Mouse (Mus musculus) limb, embryonic 14.5 days (tissue): ENCODE results near the gene Osbpl8. TPM values are rescaled to one million over a fixed set of nuclear protein-coding genes. Genes with fewer than 3 reads are reported as not detected.

Source experiments
- ATAC-seq: fragments of 200-750 bp; cut with Nextera tagmentation; 2 replicates; pipeline ENCODE4 v1.8.0; 2017; ENCODE audit warnings: low read depth, moderate number of reproducible peaks, moderate TSS enrichment; ENCODE audit not compliant: low FRiP score
- DNase-seq: peaks from one replicate; pipeline ENCODE4 v3.0.0-alpha.2; 2015; ENCODE audit warnings: low spot score
- H3K27ac ChIP-seq: fragments of 300-500 bp; sonication (generic); replicated peaks from 2 replicates; pipeline ENCODE4 v1.5.1; 2014; ENCODE audit warnings: low read depth, mild to moderate bottlenecking, low read length, moderate library complexity, mixed read lengths
- H3K27me3 ChIP-seq: fragments of 300-500 bp; sonication (generic); 2 replicates; pipeline ENCODE4 v1.6.1; 2014; ENCODE audit warnings: low read length, mixed read lengths; ENCODE audit not compliant: control insufficient read depth, insufficient read depth
- H3K36me3 ChIP-seq: fragments of 300-500 bp; sonication (generic); 2 replicates; pipeline ENCODE4 v1.6.1; 2014; ENCODE audit warnings: mild to moderate bottlenecking, low read length, moderate library complexity, mixed read lengths; ENCODE audit not compliant: control insufficient read depth, insufficient read depth
- H3K4me1 ChIP-seq: fragments of 300-500 bp; sonication (generic); 2 replicates; pipeline ENCODE4 v1.6.1; 2014; ENCODE audit warnings: antibody characterized with exemption, low read length, mixed read lengths; ENCODE audit not compliant: control insufficient read depth, insufficient read depth
- H3K4me2 ChIP-seq: fragments of 300-500 bp; sonication (generic); replicated peaks from 2 replicates; pipeline ENCODE4 v1.6.1; 2014; ENCODE audit warnings: low read depth, mild to moderate bottlenecking, low read length, moderate library complexity; ENCODE audit not compliant: severe bottlenecking
- H3K4me3 ChIP-seq: fragments of 300-500 bp; sonication (generic); replicated peaks from 2 replicates; pipeline ENCODE4 v1.5.1; 2014; ENCODE audit warnings: low read length
- H3K9ac ChIP-seq: fragments of 300-500 bp; sonication (generic); 2 replicates; pipeline ENCODE4 v1.6.1; 2014; ENCODE audit warnings: mild to moderate bottlenecking, low read depth, low read length, moderate library complexity; ENCODE audit not compliant: severe bottlenecking
- H3K9me3 ChIP-seq: fragments of 300-500 bp; sonication (generic); 2 replicates; pipeline ENCODE4 v1.6.1; 2016; ENCODE audit warnings: low read length; ENCODE audit not compliant: control insufficient read depth
- POLR2A ChIP-seq: fragments of 200-500 bp; IDR thresholded peaks from 2 replicates; pipeline ENCODE4 v1.8.0; 2012; ENCODE audit warnings: inconsistent platforms, mild to moderate bottlenecking, moderate library complexity, borderline replicate concordance; ENCODE audit not compliant: insufficient read depth, insufficient read length; ENCODE audit errors: extremely low read depth
- WGBS: fragments of 180-500 bp; shearing (Covaris S2); extraction: QIAGEN DNeasy Blood & Tissue Kit; methylation state at CpG from one replicate; pipeline ENCODE4 v1.1.7; 2014; 5-methylcytosine and 5-hydroxymethylcytosine counted together
- polyA plus RNA-seq, 2 experiments: library from polyadenylated mRNA; depleted of rRNA in 1 of 2; stranded (reverse) in 1 of 2; unstranded in 1 of 2; fragments of >200 nt; fragmentation: Nextera tagmentation in 1 of 2; extraction: Ambion mirVana in 1 of 2; gene quantifications; 2 replicates each; pipeline versions ENCODE4 v1.2.1 to v1.2.3; 2012 to 2014

Gene Osbpl8
- polyA plus RNA-seq, 2 experiments, result 9.0 to 10.4 TPM

DNA sequence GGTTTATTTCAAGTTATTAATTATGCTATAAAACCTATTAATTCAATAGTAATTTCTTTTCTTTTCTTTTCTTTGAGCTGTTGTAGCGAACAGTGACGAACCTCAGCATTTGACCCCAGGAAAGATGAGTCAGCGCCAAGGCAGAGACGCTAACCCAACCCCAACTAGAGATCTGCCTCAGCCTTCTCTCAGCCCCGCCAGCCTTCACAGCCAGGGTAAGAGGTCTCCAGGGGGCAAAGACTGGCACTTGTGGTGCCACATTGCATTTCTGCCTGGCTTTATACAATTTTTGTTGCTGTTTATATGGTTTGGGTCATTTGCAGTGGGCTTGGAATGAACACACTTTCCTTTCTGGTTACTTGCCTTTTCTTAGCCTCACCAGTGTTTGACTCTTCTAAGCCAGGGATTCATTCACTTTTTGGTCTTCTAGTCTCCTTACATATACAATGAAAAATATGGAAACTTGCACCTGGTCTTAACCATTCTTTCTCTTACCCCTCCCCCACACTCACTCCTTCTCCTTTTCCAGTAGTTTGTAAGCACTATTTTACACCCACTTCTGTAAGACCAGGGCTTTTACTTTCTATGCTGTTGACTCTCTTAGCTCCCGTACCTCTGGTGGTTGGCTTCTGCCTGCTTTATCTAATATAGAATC is 69.1 kb downstream of the Osbpl8 start:
- Histone ChIP-seq H3K27ac (no peak overlapping the region), H3K4me1 (peaks cover 10% of the 10 kb centered on the region), H3K27me3 (no peaks in the 10 kb centered on the region), H3K4me2 (no peak overlapping the region), H3K4me3 (no peak overlapping the region), H3K36me3 (peaks cover 4% of the 10 kb centered on the region; the same call in 1 of the 2 replicates), H3K9ac (no peak overlapping the region), H3K9me3 (no peaks in the 10 kb centered on the region)
- 72% methylated on average over 6 of the region's 6 CpGs for WGBS
- no peak for TF ChIP-seq POLR2A
- DNase-seq (no peak), ATAC-seq (no peak)

DNA sequence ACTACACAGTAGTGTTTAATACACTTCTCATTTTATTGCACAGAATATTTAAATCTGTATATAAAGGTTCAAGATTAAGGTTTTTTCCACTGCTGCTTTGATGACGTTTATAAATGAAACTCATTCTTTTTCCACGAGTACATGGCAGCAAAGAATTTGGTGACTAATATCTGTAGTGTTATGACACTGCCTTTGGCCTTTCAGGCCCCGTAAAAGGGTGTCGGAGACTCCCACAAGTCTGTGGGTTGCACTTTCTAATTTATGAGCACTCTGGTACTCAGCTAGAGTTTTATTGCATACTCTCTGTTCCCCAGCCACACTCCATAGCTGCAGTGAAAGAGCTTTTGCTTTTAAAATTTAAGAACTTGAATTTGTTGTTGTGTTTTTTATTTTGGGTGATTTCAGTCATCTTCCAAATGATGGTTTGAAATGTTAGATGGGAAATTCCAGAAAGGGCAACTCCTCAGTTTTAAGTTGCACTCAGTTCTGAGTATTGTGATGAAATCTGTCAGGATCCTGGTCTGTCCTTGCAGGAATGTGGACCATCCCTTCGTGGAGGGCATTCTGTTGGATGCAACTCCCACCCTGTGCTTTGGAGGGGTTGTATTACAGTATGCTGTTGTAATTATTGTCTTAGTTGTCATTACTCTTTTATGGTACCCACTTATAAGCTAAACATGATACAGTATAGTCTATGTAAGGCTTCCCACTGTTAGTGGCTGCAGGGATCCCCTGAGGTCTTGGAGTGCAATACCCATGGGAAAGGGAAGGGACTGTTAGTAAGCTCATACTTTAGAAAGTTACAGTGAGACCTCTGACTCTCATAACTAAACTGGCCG is 70.1 kb downstream of the Osbpl8 start:
- ATAC-seq (no peak), DNase-seq (no peak)
- H3K9ac ChIP-seq, result no peak overlapping the region
- no peak for TF ChIP-seq POLR2A
- WGBS, result 20% methylated on average over 6 of the region's 6 CpGs
- no peak overlapping the region for H3K27ac ChIP-seq
- H3K9me3 ChIP-seq, result no peaks in the 10 kb centered on the region
- H3K27me3 ChIP-seq, result no peaks in the 10 kb centered on the region
- H3K4me2 ChIP-seq, result no peak overlapping the region
- no peak overlapping the region for H3K4me3 ChIP-seq
- peaks cover 4% of the 10 kb centered on the region; the same call in 1 of the 2 replicates for H3K36me3 ChIP-seq
- peaks cover 10% of the 10 kb centered on the region for H3K4me1 ChIP-seq

DNA sequence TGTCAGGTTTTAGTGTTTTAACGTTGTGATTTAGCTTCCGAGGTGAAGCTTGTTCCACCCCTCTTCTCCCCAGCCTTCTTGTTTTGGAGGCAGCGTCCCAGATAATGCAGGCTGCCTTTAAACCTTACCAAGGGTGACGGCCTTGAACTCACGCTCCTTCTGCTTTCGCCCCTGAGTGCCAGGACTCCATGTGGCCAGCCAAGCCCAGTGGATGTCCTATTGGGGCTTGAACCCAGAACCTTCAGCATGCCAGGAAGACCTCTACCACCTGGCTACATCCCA is 70.7 kb downstream of the Osbpl8 start:
- WGBS, result 63% methylated on average over 6 of the region's 6 CpGs

GRCm38 (mm10) chr10:111237434-111237833 is 72.9 kb downstream of the Osbpl8 start:
- H3K27me3 ChIP-seq, result no peaks in the 10 kb centered on the region
- H3K4me1 ChIP-seq, result peaks cover 10% of the 10 kb centered on the region
- no peak overlapping the region for H3K9ac ChIP-seq
- DNase-seq (no peak), ATAC-seq (no peak)
- peaks cover 4% of the 10 kb centered on the region; the same call in 1 of the 2 replicates for H3K36me3 ChIP-seq
- no peaks in the 10 kb centered on the region for H3K9me3 ChIP-seq
- H3K27ac ChIP-seq, result no peak overlapping the region
- TF ChIP-seq POLR2A, result no peak
- 67% methylated on average over 5 of the region's 5 CpGs for WGBS
- no peak overlapping the region for H3K4me2 ChIP-seq
- no peak overlapping the region for H3K4me3 ChIP-seq

More for the DNA sequence above, 70.7 kb downstream of the Osbpl8 start:
- DNase-seq, result no peak
- Histone ChIP-seq H3K4me3 (no peak overlapping the region), H3K9ac (no peak overlapping the region), H3K4me1 (peaks cover 10% of the 10 kb centered on the region), H3K27me3 (no peaks in the 10 kb centered on the region), H3K27ac (no peak overlapping the region), H3K9me3 (no peaks in the 10 kb centered on the region), H3K4me2 (no peak overlapping the region), H3K36me3 (peaks cover 4% of the 10 kb centered on the region; the same call in 1 of the 2 replicates)
- no peak for TF ChIP-seq POLR2A
- no peak for ATAC-seq

DNA sequence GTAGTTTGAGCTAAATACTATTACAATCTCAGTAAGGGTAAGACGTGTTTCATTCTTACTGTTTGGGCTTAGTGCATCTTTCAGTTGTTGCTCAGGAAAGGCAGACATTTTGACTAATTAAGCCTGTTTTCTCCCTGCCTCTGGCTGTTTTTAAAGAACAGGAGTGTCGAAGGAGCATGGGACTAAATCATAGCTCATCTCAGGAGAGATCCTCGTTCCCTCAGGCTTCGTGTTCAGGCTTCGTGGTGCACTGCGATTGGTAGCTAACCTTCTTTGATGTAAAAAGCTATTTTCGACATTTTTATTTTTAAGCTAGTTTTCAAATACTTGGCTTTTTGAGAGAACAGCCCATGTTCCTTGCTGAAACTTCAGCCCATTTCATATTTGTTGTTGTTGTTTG is 78.1 kb downstream of the Osbpl8 start:
- no peak for ATAC-seq
- H3K27ac ChIP-seq, result no peak overlapping the region
- no peak for DNase-seq
- no peak overlapping the region for H3K4me2 ChIP-seq
- H3K36me3 ChIP-seq, result no peaks in the 10 kb centered on the region
- no peak overlapping the region for H3K9ac ChIP-seq
- 68% methylated on average over 7 of the region's 7 CpGs for WGBS
- no peak overlapping the region for H3K4me3 ChIP-seq
- no peaks in the 10 kb centered on the region for H3K27me3 ChIP-seq
- no peaks in the 10 kb centered on the region for H3K4me1 ChIP-seq
- no peaks in the 10 kb centered on the region for H3K9me3 ChIP-seq
- TF ChIP-seq POLR2A, result no peak
